Mouse (Mus musculus): Measurements from ENCODE around the gene E030025P04Rik.

The E030025P04Rik gene

DNA sequence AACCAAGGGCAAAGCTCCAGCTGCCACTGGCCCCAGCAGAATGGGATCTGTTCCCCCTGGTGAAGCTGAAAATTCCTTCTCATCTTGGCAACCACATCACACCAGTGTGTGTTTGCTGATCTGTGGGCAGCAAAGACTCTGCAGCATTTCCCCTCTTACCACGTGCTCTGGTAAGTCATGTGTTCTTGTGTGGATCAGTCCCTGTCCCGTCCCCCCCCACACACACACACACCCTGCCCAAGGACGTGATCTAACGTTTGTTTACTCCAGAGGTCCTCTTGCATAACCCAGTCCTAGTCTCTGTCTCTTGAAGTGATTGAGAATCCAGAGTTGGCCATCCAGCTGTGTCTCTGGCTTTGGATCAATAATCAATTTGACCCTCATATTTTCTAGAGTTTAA, at the start of gene E030025P04Rik:
Gene E030025P04Rik (minus strand): TSS at position 134 of the 400 bp plus-strand sequence.
- DNase-seq (ENCODE audit: low spot score) = peak; percentile 43

- DNase-seq (ENCODE audit: low spot score) = peak; percentile 75
These were observed 48.7 kb upstream of the E030025P04Rik start for GRCm38 (mm10) chr11:109192673-109193557.

DNA sequence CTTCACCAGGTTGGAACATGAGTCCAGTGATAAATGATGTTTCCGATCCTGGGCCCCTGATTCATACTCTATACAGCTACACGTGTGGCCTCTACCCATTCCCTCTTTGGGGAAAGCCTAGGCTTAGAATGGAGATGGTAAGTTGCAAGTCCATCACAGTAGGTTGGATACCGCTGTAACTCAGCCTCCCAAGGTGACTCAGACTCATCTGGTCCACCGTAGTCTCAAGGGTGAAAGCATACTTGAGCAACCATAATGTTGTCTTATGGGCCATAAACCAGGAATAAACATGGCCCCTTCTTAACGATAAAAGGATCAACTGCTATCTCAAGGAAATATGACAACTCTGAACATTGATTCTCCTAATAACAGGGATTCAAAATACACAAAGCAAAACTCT, 44.1 kb upstream of the E030025P04Rik start:
- DNase-seq (ENCODE audit: low spot score) = no peak

- DNase-seq (ENCODE audit: low spot score) = no peak
These were observed 43.5 kb upstream of the E030025P04Rik start for GRCm38 (mm10) chr11:109187631-109188184.

- no peak for DNase-seq (ENCODE audit: low spot score)
These were observed 36.9 kb upstream of the E030025P04Rik start for GRCm38 (mm10) chr11:109181118-109181517.

GRCm38 (mm10) chr11:109180290-109180689, 36.1 kb upstream of the E030025P04Rik start:
- DNase-seq (ENCODE audit: low spot score) = no peak

DNA sequence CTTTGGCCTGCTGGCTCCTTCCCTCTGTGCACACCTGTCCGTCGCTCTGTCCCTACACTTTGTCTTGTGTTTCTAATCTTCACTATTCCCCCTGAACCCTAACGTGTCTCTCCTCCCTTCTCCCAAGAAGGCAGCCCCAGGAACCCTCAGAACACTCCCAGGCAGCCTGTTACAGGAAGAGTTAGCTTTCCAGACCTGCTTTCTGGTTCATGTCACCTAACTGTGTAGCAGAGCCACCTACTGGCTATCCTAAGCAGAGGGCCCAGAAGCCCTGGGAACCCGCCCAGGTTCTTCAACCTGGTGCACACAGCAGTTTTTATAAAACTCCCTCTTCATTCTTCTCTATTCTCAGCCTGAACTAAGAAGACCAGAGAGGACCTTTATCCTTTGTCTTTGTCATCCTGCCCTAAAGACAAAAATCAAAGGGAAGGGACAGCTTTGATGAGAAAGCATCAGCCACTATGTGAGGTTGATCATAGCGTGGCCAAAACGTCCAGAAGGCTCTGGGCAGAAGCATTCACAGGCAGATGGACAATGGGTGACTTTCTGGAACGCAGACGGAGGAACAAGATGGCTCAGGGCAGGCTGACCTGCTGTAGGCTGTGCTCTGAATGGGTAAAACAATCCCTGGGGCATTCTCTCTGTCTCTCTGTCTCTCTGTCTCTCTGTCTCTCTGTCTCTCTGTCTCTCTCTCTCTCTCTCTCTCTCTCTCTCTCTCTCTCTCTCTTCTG, 34.8 kb upstream of the E030025P04Rik start:
- peak; percentile 30 for DNase-seq (ENCODE audit: low spot score)

- DNase-seq (ENCODE audit: low spot score) = no peak
These were observed 31.3 kb upstream of the E030025P04Rik start for GRCm38 (mm10) chr11:109175376-109175969.

GRCm38 (mm10) chr11:109172224-109172623, 28.1 kb upstream of the E030025P04Rik start:
- DNase-seq (ENCODE audit: low spot score) = no peak

GRCm38 (mm10) chr11:109170771-109171170, 26.6 kb upstream of the E030025P04Rik start:
- no peak for DNase-seq (ENCODE audit: low spot score)

DNA sequence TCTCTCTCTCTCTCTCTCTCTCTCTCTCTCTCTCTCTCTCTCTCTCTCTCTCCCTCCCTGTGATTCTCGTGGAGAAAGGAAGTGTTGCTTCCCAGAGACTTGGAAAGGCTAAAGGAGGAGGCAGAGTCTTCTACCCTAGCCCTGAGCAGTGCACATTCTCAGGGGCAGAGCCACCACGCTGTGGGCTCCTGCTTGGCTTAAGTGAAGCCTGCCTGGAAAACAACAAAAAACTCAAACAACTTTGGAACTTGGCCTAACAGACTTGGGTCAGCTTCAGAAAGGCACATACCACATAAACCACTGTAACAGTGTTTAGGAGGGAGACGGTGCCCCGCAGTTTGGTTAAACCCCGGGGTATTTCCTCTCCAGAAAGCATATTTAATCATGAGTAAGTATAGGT, 13.5 kb upstream of the E030025P04Rik start:
- no peak for DNase-seq (ENCODE audit: low spot score)

- no peak for DNase-seq (ENCODE audit: low spot score)
These were observed 747 bp upstream of the E030025P04Rik start for GRCm38 (mm10) chr11:109144890-109145341.

GRCm38 (mm10) chr11:109126482-109126881, 17.7 kb downstream of the E030025P04Rik start:
- peak; percentile 25 for DNase-seq (ENCODE audit: low spot score)

DNA sequence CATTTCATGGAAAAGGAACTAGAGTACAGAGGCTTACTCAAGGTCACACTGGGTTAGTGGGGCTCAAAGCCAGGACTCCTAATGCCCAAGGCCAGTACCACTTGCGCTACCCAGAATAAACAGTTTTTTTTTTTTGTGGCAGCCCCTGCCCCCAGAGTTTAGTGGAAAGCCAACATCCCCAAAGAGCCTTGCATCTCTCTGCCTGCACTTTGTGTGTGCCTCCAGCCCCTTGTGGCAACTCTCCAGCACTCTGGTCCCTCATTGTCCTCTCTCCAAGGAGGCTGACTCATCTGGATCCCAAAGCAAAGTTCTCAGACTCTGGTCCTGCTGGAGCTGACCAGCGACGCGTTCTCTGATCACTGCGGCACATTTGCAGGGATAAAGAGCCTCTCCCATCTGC, 18.7 kb downstream of the E030025P04Rik start:
- peak; percentile 31 for DNase-seq (ENCODE audit: low spot score)

DNA sequence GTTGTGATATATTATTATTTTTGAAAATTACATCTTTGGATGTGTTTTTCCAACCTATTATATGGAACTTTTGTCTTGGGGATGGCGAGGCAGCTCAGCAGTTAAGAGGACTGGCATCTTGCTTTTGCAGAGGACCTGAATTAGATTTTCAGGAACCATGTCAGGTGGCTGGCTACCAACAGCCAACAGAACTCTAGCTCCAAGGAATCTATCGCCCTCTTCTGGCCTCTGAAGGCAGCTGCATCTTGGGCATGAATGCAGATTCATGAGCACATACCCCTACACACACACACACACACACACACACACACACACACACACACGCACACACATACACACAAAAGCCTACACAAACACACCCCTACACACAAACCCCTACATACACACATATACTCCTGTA, 19.9 kb downstream of the E030025P04Rik start:
- DNase-seq (ENCODE audit: low spot score) = no peak

DNA sequence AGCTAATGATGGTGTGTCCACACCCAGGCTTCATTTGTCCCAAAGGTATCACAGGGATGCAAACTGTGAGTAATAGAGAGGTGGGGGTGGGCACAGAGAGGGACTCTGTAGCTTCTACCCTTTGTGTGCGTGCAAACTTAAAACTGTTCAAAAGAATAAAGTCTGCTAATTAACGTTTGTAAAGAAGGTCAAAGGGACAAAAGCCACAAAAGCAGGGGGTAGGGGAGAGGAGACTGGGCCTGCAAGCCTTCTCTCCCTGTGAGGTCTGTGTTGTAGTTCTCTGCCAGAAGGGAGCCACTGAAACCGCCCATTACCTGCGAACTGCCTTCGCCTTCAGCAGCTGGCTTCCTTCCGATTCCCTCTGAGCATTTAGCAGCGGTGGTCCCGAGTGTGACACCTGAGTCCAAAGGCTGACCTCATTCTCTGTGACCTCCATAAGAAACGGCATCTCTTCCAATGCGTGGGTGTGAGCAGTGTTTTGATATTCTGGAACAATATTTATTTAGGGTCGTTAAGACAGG, 34.3 kb downstream of the E030025P04Rik start:
- DNase-seq (ENCODE audit: low spot score) = no peak

DNA sequence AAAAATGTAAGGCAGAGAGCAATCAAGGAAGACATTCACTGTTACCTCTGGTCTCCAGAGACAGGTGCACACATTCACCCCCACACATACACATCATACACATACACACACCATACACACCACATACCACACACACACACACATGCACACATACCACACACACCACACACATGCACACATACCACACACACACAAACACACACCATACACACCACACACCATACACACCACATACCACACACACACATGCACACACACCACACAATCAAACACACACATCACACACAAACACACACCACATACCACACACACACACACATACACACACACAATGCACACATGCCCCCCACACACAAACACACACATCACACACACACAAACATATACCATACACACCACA, 35.1 kb downstream of the E030025P04Rik start:
- no peak for DNase-seq (ENCODE audit: low spot score)

DNA sequence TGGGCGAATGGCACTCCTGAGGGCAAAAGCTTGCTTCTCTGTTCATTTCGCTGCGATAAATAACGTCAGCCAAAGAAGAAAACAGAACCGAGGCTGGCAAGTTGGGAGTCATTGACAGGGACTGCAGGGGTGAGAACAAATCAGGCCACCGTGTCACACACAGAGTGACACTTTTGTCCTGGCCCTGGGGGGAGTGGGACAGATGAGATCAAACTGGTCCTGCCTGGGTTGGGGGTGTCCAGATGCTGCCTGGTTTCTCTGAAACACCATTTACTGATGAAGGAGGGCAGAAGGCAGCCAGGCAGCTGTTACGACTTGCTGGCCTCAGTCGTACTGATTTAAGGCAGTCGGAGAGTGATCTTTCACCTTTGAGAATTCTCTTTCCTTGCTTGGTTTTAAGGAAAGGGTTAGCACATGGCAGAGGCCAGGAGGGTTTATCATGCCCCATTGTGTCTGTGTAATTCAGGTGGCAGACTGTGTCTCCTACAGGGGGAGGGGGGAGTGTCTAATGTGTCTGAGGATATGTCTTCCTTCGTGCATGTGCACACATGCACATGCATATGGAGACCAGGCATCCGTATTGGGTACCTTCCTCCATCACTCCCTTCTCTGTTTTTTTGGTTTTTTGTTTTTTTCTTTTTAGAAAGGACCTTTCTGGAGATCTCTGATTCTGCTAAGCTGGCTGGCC, 36.5 kb downstream of the E030025P04Rik start:
- DNase-seq (ENCODE audit: low spot score) = no peak

DNA sequence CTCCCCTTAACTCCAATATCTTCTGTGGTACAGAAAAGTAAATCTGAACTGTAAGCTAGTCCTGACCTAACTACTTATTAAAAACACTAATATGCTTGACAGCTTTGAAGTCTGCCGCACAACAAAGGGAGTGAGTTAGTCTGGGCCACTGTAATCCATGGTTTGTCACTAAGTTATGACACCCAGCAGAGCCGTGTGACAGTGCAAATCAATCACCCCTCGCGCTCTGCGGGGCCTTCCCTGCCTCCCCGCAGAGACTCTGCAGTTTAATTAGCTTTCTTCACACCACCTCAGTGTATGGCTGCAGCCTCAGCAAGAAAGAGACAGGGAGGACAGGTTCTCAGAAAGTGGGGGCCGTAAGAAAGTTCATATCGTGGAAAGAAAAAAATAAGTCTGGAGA, 37.4 kb downstream of the E030025P04Rik start:
- no peak for DNase-seq (ENCODE audit: low spot score)

DNA sequence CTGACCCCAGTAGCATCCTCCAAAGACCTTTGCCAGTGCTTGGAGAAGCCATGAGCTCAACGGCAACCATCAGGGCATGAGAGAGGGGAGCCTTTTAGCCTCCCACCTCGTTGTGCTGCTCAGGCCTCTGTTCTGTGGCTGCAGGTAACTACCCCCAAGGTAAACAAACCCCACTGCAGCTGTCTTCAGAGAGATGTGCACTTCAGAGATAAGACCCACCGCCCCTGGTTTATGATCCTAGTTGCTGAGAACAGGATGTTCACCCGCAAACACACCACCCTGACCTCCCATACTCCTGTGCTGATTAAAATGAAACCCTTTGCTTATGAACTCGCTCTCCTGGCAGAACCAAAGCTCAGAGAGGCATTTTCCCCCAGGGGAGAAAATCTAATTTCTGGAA, 38.0 kb downstream of the E030025P04Rik start:
- no peak for DNase-seq (ENCODE audit: low spot score)

DNA sequence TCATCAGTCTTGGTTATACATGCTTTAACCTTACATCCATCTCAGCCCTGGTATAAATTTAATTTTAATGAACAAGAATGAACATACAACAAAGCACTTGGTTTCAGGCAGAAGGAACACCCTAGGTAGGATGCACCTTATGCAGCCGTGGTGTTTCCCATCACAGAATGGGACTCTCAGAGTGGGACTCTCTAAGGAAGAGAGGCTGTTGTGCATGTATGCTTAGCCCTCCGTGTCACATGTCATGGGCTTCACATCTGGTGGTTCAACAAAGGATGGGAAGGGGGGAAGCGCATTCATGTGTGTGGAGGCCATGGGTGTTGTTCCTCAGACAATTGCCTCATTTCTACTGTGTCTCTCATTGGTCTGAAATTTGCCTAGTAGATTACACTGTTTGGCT, 40.8 kb downstream of the E030025P04Rik start:
- DNase-seq (ENCODE audit: low spot score) = no peak

Measured in ovary, postnatal 36 days (tissue).